Mouse (Mus musculus): ENCODE results near the gene B4galt3. TPM values are rescaled to one million over a fixed set of nuclear protein-coding genes. Genes with fewer than 3 reads are reported as not detected.

The B4galt3 gene
- 25.0 and 32.3 TPM in 2 replicates for polyA plus RNA-seq (2012; rRNA removed)

- no peaks in the 10 kb centered on the region for H3K27me3 ChIP-seq (ENCODE audit: control insufficient read depth, insufficient read depth, low read length)
- TF ChIP-seq CTCF (IDR thresholded peaks at IDR 0.05; ENCODE audit: control insufficient read depth, insufficient read depth, insufficient replicate concordance, low read depth, low read length) (no peak), POLR2A (IDR thresholded peaks at IDR 0.05; ENCODE audit: control insufficient read depth, low read depth, low read length) (peak; percentile 95)
- peaks cover 2% of the 10 kb centered on the region for H3K36me3 ChIP-seq (ENCODE audit: control insufficient read depth, insufficient read depth, low read length)
- H3K4me1 ChIP-seq (ENCODE audit: control insufficient read depth, insufficient read depth, low read length) = peaks cover 9% of the 10 kb centered on the region
- H3K27ac ChIP-seq (ENCODE audit: control insufficient read depth, insufficient read depth, low read depth, low read length) = peak within 1 kb of the TSS; percentile 80
- peak within 1 kb of the TSS; percentile 94 for H3K4me3 ChIP-seq (ENCODE audit: control insufficient read depth, low read depth, low read length)
Measured at GRCm38 (mm10) chr1:171269848-171270572, at the start of gene B4galt3. Gene B4galt3 (plus strand): TSS chr1:171270328.

- Histone ChIP-seq H3K27ac (ENCODE audit: control insufficient read depth, insufficient read depth, low read depth, low read length) (no peak overlapping the region), H3K4me1 (ENCODE audit: control insufficient read depth, insufficient read depth, low read length) (peaks cover 11% of the 10 kb centered on the region), H3K27me3 (ENCODE audit: control insufficient read depth, insufficient read depth, low read length) (no peaks in the 10 kb centered on the region), H3K36me3 (ENCODE audit: control insufficient read depth, insufficient read depth, low read length) (no peaks in the 10 kb centered on the region), H3K4me3 (ENCODE audit: control insufficient read depth, low read depth, low read length) (no peak overlapping the region)
- no peak for TF ChIP-seq POLR2A (IDR thresholded peaks at IDR 0.05; ENCODE audit: control insufficient read depth, low read depth, low read length)
- peak; percentile 81; the same call in 1 of the 2 replicates for TF ChIP-seq CTCF (IDR thresholded peaks at IDR 0.05; ENCODE audit: control insufficient read depth, insufficient read depth, insufficient replicate concordance, low read depth, low read length)
Measured at GRCm38 (mm10) chr1:171220871-171221270, 49.3 kb upstream of the B4galt3 start.

GRCm38 (mm10) chr1:171221281-171222193 lies 48.6 kb upstream of the B4galt3 start:
- peaks cover 11% of the 10 kb centered on the region for H3K4me1 ChIP-seq (ENCODE audit: control insufficient read depth, insufficient read depth, low read length)
- H3K27me3 ChIP-seq (ENCODE audit: control insufficient read depth, insufficient read depth, low read length) = no peaks in the 10 kb centered on the region
- H3K36me3 ChIP-seq (ENCODE audit: control insufficient read depth, insufficient read depth, low read length) = no peaks in the 10 kb centered on the region
- TF ChIP-seq CTCF (IDR thresholded peaks at IDR 0.05; ENCODE audit: control insufficient read depth, insufficient read depth, insufficient replicate concordance, low read depth, low read length) = no peak
- no peak for TF ChIP-seq POLR2A (IDR thresholded peaks at IDR 0.05; ENCODE audit: control insufficient read depth, low read depth, low read length)
- peak overlapping the region; percentile 85 for H3K4me3 ChIP-seq (ENCODE audit: control insufficient read depth, low read depth, low read length)
- no peak overlapping the region for H3K27ac ChIP-seq (ENCODE audit: control insufficient read depth, insufficient read depth, low read depth, low read length)

- no peaks in the 10 kb centered on the region for H3K36me3 ChIP-seq (ENCODE audit: control insufficient read depth, insufficient read depth, low read length)
- TF ChIP-seq POLR2A (IDR thresholded peaks at IDR 0.05; ENCODE audit: control insufficient read depth, low read depth, low read length) (peak; percentile 50), CTCF (IDR thresholded peaks at IDR 0.05; ENCODE audit: control insufficient read depth, insufficient read depth, insufficient replicate concordance, low read depth, low read length) (no peak)
- H3K27ac ChIP-seq (ENCODE audit: control insufficient read depth, insufficient read depth, low read depth, low read length) = peak within 1 kb of the TSS; percentile 63
- no peaks in the 10 kb centered on the region for H3K27me3 ChIP-seq (ENCODE audit: control insufficient read depth, insufficient read depth, low read length)
- H3K4me3 ChIP-seq (ENCODE audit: control insufficient read depth, low read depth, low read length) = peak within 1 kb of the TSS; percentile 85
- peaks cover 11% of the 10 kb centered on the region for H3K4me1 ChIP-seq (ENCODE audit: control insufficient read depth, insufficient read depth, low read length)
Measured at GRCm38 (mm10) chr1:171222238-171223155, 47.6 kb upstream of the B4galt3 start, which contains the start of gene Tomm40l. Gene Tomm40l (minus strand): TSS chr1:171222514.

GRCm38 (mm10) chr1:171223168-171223567 lies 47.0 kb upstream of the B4galt3 start:
- H3K4me3 ChIP-seq (ENCODE audit: control insufficient read depth, low read depth, low read length) = no peak overlapping the region
- H3K27ac ChIP-seq (ENCODE audit: control insufficient read depth, insufficient read depth, low read depth, low read length) = peak overlapping the region; percentile 55
- H3K4me1 ChIP-seq (ENCODE audit: control insufficient read depth, insufficient read depth, low read length) = peaks cover 11% of the 10 kb centered on the region
- H3K36me3 ChIP-seq (ENCODE audit: control insufficient read depth, insufficient read depth, low read length) = no peaks in the 10 kb centered on the region
- TF ChIP-seq POLR2A (IDR thresholded peaks at IDR 0.05; ENCODE audit: control insufficient read depth, low read depth, low read length) (no peak), CTCF (IDR thresholded peaks at IDR 0.05; ENCODE audit: control insufficient read depth, insufficient read depth, insufficient replicate concordance, low read depth, low read length) (no peak)
- no peaks in the 10 kb centered on the region for H3K27me3 ChIP-seq (ENCODE audit: control insufficient read depth, insufficient read depth, low read length)

- peaks cover 11% of the 10 kb centered on the region for H3K4me1 ChIP-seq (ENCODE audit: control insufficient read depth, insufficient read depth, low read length)
- H3K36me3 ChIP-seq (ENCODE audit: control insufficient read depth, insufficient read depth, low read length) = no peaks in the 10 kb centered on the region
- no peak overlapping the region for H3K27ac ChIP-seq (ENCODE audit: control insufficient read depth, insufficient read depth, low read depth, low read length)
- no peak overlapping the region for H3K4me3 ChIP-seq (ENCODE audit: control insufficient read depth, low read depth, low read length)
- no peaks in the 10 kb centered on the region for H3K27me3 ChIP-seq (ENCODE audit: control insufficient read depth, insufficient read depth, low read length)
- TF ChIP-seq CTCF (IDR thresholded peaks at IDR 0.05; ENCODE audit: control insufficient read depth, insufficient read depth, insufficient replicate concordance, low read depth, low read length) = no peak
- no peak for TF ChIP-seq POLR2A (IDR thresholded peaks at IDR 0.05; ENCODE audit: control insufficient read depth, low read depth, low read length)
Measured at GRCm38 (mm10) chr1:171223796-171224195, 46.3 kb upstream of the B4galt3 start.
